Mouse (Mus musculus) C2C12 (cell line): ENCODE data around the gene Cd276.

Experiments used
- CEBPB ChIP-seq: IDR thresholded peaks from one replicate; pipeline ENCODE4 v1.6.1; 2011; ENCODE audit warnings: low read depth, mild to moderate bottlenecking, control low read depth, moderate library complexity
- CTCF ChIP-seq: IDR thresholded peaks from one replicate; pipeline ENCODE4 v1.5.1; 2011; ENCODE audit not compliant: control insufficient read depth, insufficient read depth, insufficient read length
- MAX ChIP-seq: IDR thresholded peaks from one replicate; pipeline ENCODE4 v1.6.1; 2011; ENCODE audit warnings: mild to moderate bottlenecking, control low read depth
- USF1 ChIP-seq: IDR thresholded peaks from one replicate; pipeline ENCODE4 v1.6.1; 2011; ENCODE audit warnings: low read depth, mild to moderate bottlenecking, control low read depth, moderate library complexity

GRCm38 (mm10) chr9:58550928-58551327 lies 4.3 kb downstream of the Cd276 start:
- TF ChIP-seq CTCF (no peak), CEBPB (no peak), USF1 (no peak), MAX (no peak)
